Mouse (Mus musculus) adrenal gland, postnatal 10 days (tissue): Measurements from ENCODE around the gene Arf1. TPM values are rescaled to one million over a fixed set of nuclear protein-coding genes. Genes with fewer than 3 reads are reported as not detected.
"Not testable (repeated sequence)": the region's sequence is repeated elsewhere in the genome, so short reads cannot be mapped to it uniquely, and the experiment has no call there.

ENCODE experiments used
- DNase-seq: peaks from one replicate; pipeline ENCODE4 v3.0.0; 2021; ENCODE audit warnings: mixed read lengths
- total RNA-seq, 2 experiments: library from RNA; stranded (reverse); gene quantifications; 2 replicates each; pipeline ENCODE4 v1.2.3; 2021

The Arf1 gene
- total RNA-seq, 2 experiments from 2014 or later, result 322 to 364 TPM

GRCm38 (mm10) chr11:59226787-59227603, 1.1 kb downstream of the Arf1 start:
- no peak for DNase-seq

GRCm38 (mm10) chr11:59226251-59226650, 1.8 kb downstream of the Arf1 start:
- DNase-seq, result no peak

GRCm38 (mm10) chr11:59225167-59225566, 2.9 kb downstream of the Arf1 start:
- DNase-seq, result no peak

GRCm38 (mm10) chr11:59224470-59224869, 3.6 kb downstream of the Arf1 start:
- DNase-seq, result no peak

- no peak for DNase-seq
Measured at GRCm38 (mm10) chr11:59224025-59224424, 4.0 kb downstream of the Arf1 start.

- DNase-seq, result no peak
Measured at GRCm38 (mm10) chr11:59222306-59222705, 5.8 kb downstream of the Arf1 start.

- DNase-seq, result no peak
Measured at GRCm38 (mm10) chr11:59221604-59222003, 6.5 kb downstream of the Arf1 start.

GRCm38 (mm10) chr11:59219064-59219463, 9.0 kb downstream of the Arf1 start:
- peak; percentile 43 for DNase-seq

GRCm38 (mm10) chr11:59218389-59218998, 9.6 kb downstream of the Arf1 start:
- DNase-seq, result no peak

GRCm38 (mm10) chr11:59216955-59217354, 11.1 kb downstream of the Arf1 start:
- DNase-seq, result no peak

GRCm38 (mm10) chr11:59212892-59213494, 15.1 kb downstream of the Arf1 start:
- DNase-seq, result no peak

GRCm38 (mm10) chr11:59212320-59212719, 15.8 kb downstream of the Arf1 start:
- not testable (repeated sequence) for DNase-seq

GRCm38 (mm10) chr11:59211561-59211960, 16.5 kb downstream of the Arf1 start:
- DNase-seq, result not testable (repeated sequence)

- DNase-seq, result no peak
Measured at GRCm38 (mm10) chr11:59210020-59210419, 18.1 kb downstream of the Arf1 start.

- DNase-seq, result peak; percentile 50
Measured at GRCm38 (mm10) chr11:59209580-59209979, 18.5 kb downstream of the Arf1 start.

GRCm38 (mm10) chr11:59209003-59209441, 19.0 kb downstream of the Arf1 start:
- peak; percentile 82 for DNase-seq

- peak; percentile 95 for DNase-seq
Measured at GRCm38 (mm10) chr11:59208153-59208831, 19.8 kb downstream of the Arf1 start, which contains the start of gene 2310033P09Rik. TSS of gene 2310033P09Rik (plus strand) at chr11:59208321.

GRCm38 (mm10) chr11:59202081-59202995, 25.7 kb downstream of the Arf1 start, which contains the start of gene Mrpl55:
TSS of gene Mrpl55 (plus strand) at chr11:59202486.
- peak; percentile 97 for DNase-seq

- no peak for DNase-seq
Measured at GRCm38 (mm10) chr11:59201216-59202002, 26.7 kb downstream of the Arf1 start.

GRCm38 (mm10) chr11:59196230-59196629, 31.8 kb downstream of the Arf1 start:
- DNase-seq, result no peak

- no peak for DNase-seq
Measured at GRCm38 (mm10) chr11:59192059-59192386, 36.0 kb downstream of the Arf1 start, which contains the start of gene Guk1. TSS of gene Guk1 (minus strand) at chr11:59192212.
